Mouse (Mus musculus): Measurements from ENCODE around the gene Cdh13. TPM values are rescaled to one million over a fixed set of nuclear protein-coding genes. Genes with fewer than 3 reads are reported as not detected.
A peak's percentile ranks its signal among the peaks of the same experiment; 100 is the strongest.

The Cdh13 gene
- polyA plus RNA-seq, 1 experiment, result 56.6 TPM

DNA sequence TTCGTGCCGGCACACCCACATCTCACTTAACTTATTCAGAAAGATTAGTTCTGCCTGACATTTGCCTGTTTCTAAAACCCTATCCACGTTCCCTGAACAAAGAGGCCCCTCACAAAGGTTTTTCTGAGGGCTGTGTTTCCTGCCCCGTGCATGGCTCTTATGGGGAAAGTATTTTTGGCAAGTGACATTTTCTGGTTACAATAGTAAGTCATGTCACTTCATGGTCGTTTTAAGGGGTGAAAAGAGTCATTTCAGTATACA is 256.0 kb downstream of the Cdh13 start:
- H3K79me2 ChIP-seq (ENCODE audit: control insufficient read depth, insufficient read depth), result no peaks in the 10 kb centered on the region

DNA sequence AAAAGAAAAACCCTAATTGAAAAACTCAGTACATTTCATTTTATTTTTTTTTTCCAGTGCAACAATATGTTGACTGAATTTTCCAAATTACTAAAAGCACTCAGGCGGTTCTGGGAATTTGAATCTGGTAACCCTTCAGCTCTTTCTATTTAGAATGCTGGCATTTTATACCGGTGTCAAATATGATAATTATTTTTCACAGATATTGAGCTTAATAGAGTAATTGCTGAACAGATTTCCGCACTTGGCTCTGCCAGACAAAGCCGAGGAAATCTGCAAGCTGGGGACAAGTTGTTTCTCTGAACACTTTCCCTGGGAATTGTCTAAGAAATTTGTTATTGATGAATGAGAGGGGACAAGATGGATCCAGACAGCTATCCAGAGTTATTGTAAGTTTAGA is 256.4 kb downstream of the Cdh13 start:
- TF ChIP-seq MYOG (IDR thresholded peaks at IDR 0.05; ENCODE audit: control insufficient read depth in 1 of 3, insufficient read depth in 1 of 3, insufficient read length in 2 of 3, low read depth in 2 of 3) (no peak), MAX (IDR thresholded peaks at IDR 0.05; ENCODE audit: low read depth) (no peak), REST (IDR thresholded peaks at IDR 0.05; ENCODE audit: insufficient read depth, insufficient read length) (no peak), SRF (IDR thresholded peaks at IDR 0.05; ENCODE audit: control insufficient read depth, insufficient read length, low read depth) (no peak), MYOD1 (IDR thresholded peaks at IDR 0.05; ENCODE audit: control insufficient read depth in 1 of 3, insufficient read length in 2 of 3, low read depth in 2 of 3) (no peak), TCF12 (IDR thresholded peaks at IDR 0.05; ENCODE audit: insufficient read depth, poor library complexity, severe bottlenecking) (no peak), E2F4 (IDR thresholded peaks at IDR 0.05; ENCODE audit: insufficient read depth) (no peak), USF1 (IDR thresholded peaks at IDR 0.05; ENCODE audit: low read depth) (no peak), CEBPB (IDR thresholded peaks at IDR 0.05; ENCODE audit: insufficient read depth, poor library complexity, severe bottlenecking) (no peak), POLR2A (IDR thresholded peaks at IDR 0.05; ENCODE audit: insufficient read length, low read depth) (no peak), POLR2AphosphoS2 (IDR thresholded peaks at IDR 0.05; ENCODE audit: insufficient read length, low read depth) (no peak), TCF3 (IDR thresholded peaks at IDR 0.05; ENCODE audit: insufficient read length, low read depth) (no peak)
- no peaks in the 10 kb centered on the region for H3K79me2 ChIP-seq (ENCODE audit: control insufficient read depth, insufficient read depth)
- no peaks in the 10 kb centered on the region for H3K27me3 ChIP-seq (ENCODE audit: control insufficient read depth, insufficient read depth, insufficient read length)
- H3K36me3 ChIP-seq (ENCODE audit: control insufficient read depth, insufficient read depth), result no peaks in the 10 kb centered on the region
- H3K4me3 ChIP-seq, result no peak overlapping the region
- H3K4me2 ChIP-seq (ENCODE audit: low read depth), result no peak overlapping the region
- no peak overlapping the region for H3ac ChIP-seq (ENCODE audit: control insufficient read depth, insufficient read length)

More for the DNA sequence above, 256.0 kb downstream of the Cdh13 start:
- Histone ChIP-seq H3K36me3 (ENCODE audit: control insufficient read depth, insufficient read depth) (no peaks in the 10 kb centered on the region), H3K4me3 (no peak overlapping the region), H3K27me3 (ENCODE audit: control insufficient read depth, insufficient read depth, insufficient read length) (no peaks in the 10 kb centered on the region), H3K4me2 (ENCODE audit: low read depth) (no peak overlapping the region), H3ac (ENCODE audit: control insufficient read depth, insufficient read length) (no peak overlapping the region)
- TF ChIP-seq SRF (IDR thresholded peaks at IDR 0.05; ENCODE audit: control insufficient read depth, insufficient read length, low read depth) (no peak), E2F4 (IDR thresholded peaks at IDR 0.05; ENCODE audit: insufficient read depth) (no peak), REST (IDR thresholded peaks at IDR 0.05; ENCODE audit: insufficient read depth, insufficient read length) (no peak), MAX (IDR thresholded peaks at IDR 0.05; ENCODE audit: low read depth) (no peak)

DNA sequence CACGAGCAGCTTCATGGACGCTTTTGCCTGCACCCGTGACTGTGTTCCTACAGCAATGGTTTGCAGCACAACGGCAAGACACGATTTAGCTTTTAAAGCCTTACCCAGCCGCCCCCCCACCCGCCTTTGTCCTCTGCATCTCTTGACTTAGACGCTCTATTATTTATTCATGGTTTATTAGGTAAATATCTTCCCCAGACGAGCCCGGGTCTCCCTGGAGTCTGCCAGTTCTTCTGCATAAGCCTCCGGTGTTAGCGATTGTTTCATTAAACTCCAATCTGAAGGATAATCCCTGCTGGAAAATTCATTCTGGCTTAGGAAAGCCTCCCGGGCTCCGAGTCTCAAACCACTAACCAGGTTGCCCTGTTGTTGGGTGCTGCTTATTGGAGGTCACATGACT is 268.9 kb downstream of the Cdh13 start:
- Histone ChIP-seq H3K27me3 (ENCODE audit: control insufficient read depth, insufficient read depth, insufficient read length) (no peaks in the 10 kb centered on the region), H3K4me2 (ENCODE audit: low read depth) (no peak overlapping the region), H3ac (ENCODE audit: control insufficient read depth, insufficient read length) (no peak overlapping the region), H3K4me3 (no peak overlapping the region), H3K79me2 (ENCODE audit: control insufficient read depth, insufficient read depth) (no peaks in the 10 kb centered on the region), H3K36me3 (ENCODE audit: control insufficient read depth, insufficient read depth) (no peaks in the 10 kb centered on the region)
- TF ChIP-seq TCF3 (IDR thresholded peaks at IDR 0.05; ENCODE audit: insufficient read length, low read depth), result no peak

DNA sequence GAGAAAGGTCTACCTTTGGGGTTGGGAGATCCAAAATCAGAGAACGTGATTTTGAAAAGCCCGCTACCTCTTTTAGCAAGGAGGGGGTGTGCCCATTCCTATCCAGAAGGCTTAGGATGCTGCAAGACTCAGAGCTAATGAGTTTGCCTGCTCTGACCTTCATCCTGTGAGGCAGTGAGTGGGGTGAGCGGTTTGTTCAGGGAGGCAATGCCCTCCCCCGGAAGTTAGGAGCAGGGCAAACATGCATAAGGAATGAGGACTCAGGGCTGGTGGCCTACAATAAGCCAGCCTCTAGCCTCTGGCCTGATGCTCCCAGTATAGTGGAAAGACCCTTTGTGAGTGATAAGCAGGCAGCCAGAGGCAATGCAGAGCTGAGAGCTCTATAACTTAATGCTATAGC is 269.3 kb downstream of the Cdh13 start:
- TF ChIP-seq TCF12 (IDR thresholded peaks at IDR 0.05; ENCODE audit: insufficient read depth, poor library complexity, severe bottlenecking) (no peak), POLR2A (IDR thresholded peaks at IDR 0.05; ENCODE audit: insufficient read length, low read depth) (no peak), REST (IDR thresholded peaks at IDR 0.05; ENCODE audit: insufficient read depth, insufficient read length) (no peak), E2F4 (IDR thresholded peaks at IDR 0.05; ENCODE audit: insufficient read depth) (no peak), POLR2AphosphoS2 (IDR thresholded peaks at IDR 0.05; ENCODE audit: insufficient read length, low read depth) (no peak), SRF (IDR thresholded peaks at IDR 0.05; ENCODE audit: control insufficient read depth, insufficient read length, low read depth) (no peak), TCF3 (IDR thresholded peaks at IDR 0.05; ENCODE audit: insufficient read length, low read depth) (no peak), MYOD1 (IDR thresholded peaks at IDR 0.05; ENCODE audit: control insufficient read depth in 1 of 3, insufficient read length in 2 of 3, low read depth in 2 of 3) (no peak), MAX (IDR thresholded peaks at IDR 0.05; ENCODE audit: low read depth) (no peak), USF1 (IDR thresholded peaks at IDR 0.05; ENCODE audit: low read depth) (no peak), CEBPB (IDR thresholded peaks at IDR 0.05; ENCODE audit: insufficient read depth, poor library complexity, severe bottlenecking) (no peak), MYOG (IDR thresholded peaks at IDR 0.05; ENCODE audit: control insufficient read depth in 1 of 3, insufficient read depth in 1 of 3, insufficient read length in 2 of 3, low read depth in 2 of 3) (no peak)
- Histone ChIP-seq H3K4me2 (ENCODE audit: low read depth) (no peak overlapping the region), H3K27me3 (ENCODE audit: control insufficient read depth, insufficient read depth, insufficient read length) (no peaks in the 10 kb centered on the region), H3K79me2 (ENCODE audit: control insufficient read depth, insufficient read depth) (no peaks in the 10 kb centered on the region), H3K4me3 (no peak overlapping the region), H3K36me3 (ENCODE audit: control insufficient read depth, insufficient read depth) (no peaks in the 10 kb centered on the region), H3ac (ENCODE audit: control insufficient read depth, insufficient read length) (no peak overlapping the region)

DNA sequence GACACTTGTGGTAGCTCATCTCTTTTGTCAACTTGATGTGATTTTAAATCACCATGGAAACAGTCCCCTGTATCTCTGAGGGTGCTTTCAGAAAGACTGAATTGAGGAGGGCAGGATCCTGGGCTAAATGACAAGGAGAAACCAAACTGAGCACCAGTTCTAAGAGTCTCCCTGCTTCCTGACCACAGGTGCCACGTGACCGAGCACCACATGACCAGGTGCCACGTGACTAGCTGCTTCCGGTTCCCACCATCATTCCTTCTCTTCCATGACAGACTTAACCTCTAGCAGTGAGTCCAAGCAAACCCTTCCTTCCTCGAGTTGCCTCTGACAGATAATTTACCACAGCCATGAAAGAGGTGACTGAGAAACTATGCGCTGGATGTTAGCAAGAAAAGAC is 280.5 kb downstream of the Cdh13 start:
- Histone ChIP-seq H3K27me3 (ENCODE audit: control insufficient read depth, insufficient read depth, insufficient read length) (no peaks in the 10 kb centered on the region), H3K36me3 (ENCODE audit: control insufficient read depth, insufficient read depth) (no peaks in the 10 kb centered on the region), H3K4me2 (ENCODE audit: low read depth) (no peak overlapping the region), H3K79me2 (ENCODE audit: control insufficient read depth, insufficient read depth) (no peaks in the 10 kb centered on the region), H3ac (ENCODE audit: control insufficient read depth, insufficient read length) (no peak overlapping the region), H3K4me3 (no peak overlapping the region)
- TF ChIP-seq TCF3 (IDR thresholded peaks at IDR 0.05; ENCODE audit: insufficient read length, low read depth) (no peak), USF1 (IDR thresholded peaks at IDR 0.05; ENCODE audit: low read depth) (peak; percentile 70)

DNA sequence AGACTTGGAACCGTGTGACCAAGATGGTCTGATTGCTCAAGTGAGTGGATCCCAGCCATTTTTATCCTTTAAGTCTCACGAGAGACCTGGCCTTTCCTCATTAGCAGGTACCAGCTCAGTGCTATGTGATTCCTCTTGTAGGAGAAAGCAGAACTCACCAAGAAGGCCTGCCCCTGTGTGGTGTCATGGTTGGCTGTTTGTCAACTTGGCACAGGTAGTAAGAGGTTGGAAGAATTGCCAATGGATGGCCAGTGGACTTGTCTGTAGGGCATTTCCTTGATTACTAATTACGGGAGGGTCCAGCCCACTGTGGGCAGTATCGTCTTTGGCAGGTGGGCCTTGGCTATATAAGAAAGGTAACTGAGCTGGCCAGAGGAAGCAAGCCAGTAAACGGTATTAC is 281.7 kb downstream of the Cdh13 start:
- TF ChIP-seq POLR2AphosphoS2 (IDR thresholded peaks at IDR 0.05; ENCODE audit: insufficient read length, low read depth) (no peak), POLR2A (IDR thresholded peaks at IDR 0.05; ENCODE audit: insufficient read length, low read depth) (no peak), MAX (IDR thresholded peaks at IDR 0.05; ENCODE audit: low read depth) (no peak), MYOG (IDR thresholded peaks at IDR 0.05; ENCODE audit: control insufficient read depth in 1 of 3, insufficient read depth in 1 of 3, insufficient read length in 2 of 3, low read depth in 2 of 3) (no peak), SRF (IDR thresholded peaks at IDR 0.05; ENCODE audit: control insufficient read depth, insufficient read length, low read depth) (no peak), CEBPB (IDR thresholded peaks at IDR 0.05; ENCODE audit: insufficient read depth, poor library complexity, severe bottlenecking) (no peak), USF1 (IDR thresholded peaks at IDR 0.05; ENCODE audit: low read depth) (no peak), MYOD1 (IDR thresholded peaks at IDR 0.05; ENCODE audit: control insufficient read depth in 1 of 3, insufficient read length in 2 of 3, low read depth in 2 of 3) (no peak), TCF3 (IDR thresholded peaks at IDR 0.05; ENCODE audit: insufficient read length, low read depth) (no peak), TCF12 (IDR thresholded peaks at IDR 0.05; ENCODE audit: insufficient read depth, poor library complexity, severe bottlenecking) (no peak), REST (IDR thresholded peaks at IDR 0.05; ENCODE audit: insufficient read depth, insufficient read length) (no peak), E2F4 (IDR thresholded peaks at IDR 0.05; ENCODE audit: insufficient read depth) (no peak)
- H3K27me3 ChIP-seq (ENCODE audit: control insufficient read depth, insufficient read depth, insufficient read length), result no peaks in the 10 kb centered on the region
- no peaks in the 10 kb centered on the region for H3K79me2 ChIP-seq (ENCODE audit: control insufficient read depth, insufficient read depth)
- H3ac ChIP-seq (ENCODE audit: control insufficient read depth, insufficient read length), result no peak overlapping the region
- no peak overlapping the region for H3K4me3 ChIP-seq
- no peak overlapping the region for H3K4me2 ChIP-seq (ENCODE audit: low read depth)
- no peaks in the 10 kb centered on the region for H3K36me3 ChIP-seq (ENCODE audit: control insufficient read depth, insufficient read depth)

All from myocyte (in vitro differentiated cells).